Comparison of ENCODE assay signal across 14 mouse cellular contexts in genomic region chr7:125523051-125523450, GRCm38 (mm10). TPM values are rescaled to one million over a fixed set of nuclear protein-coding genes. Genes with fewer than 3 reads are reported as not detected.
A peak's percentile ranks its signal among the peaks of the same experiment; 100 is the strongest.
DNase-seq lines count a peak whose midpoint lies in the region; ATAC-seq lines count a peak whose summit lies in the region.
"Had no signal": no experiment of that assay in that cellular context is flagged by ENCODE, and none has a peak within 500 bp of the region (broad histone marks: within the 10 kb centered on the region; RNA-seq: fewer than 3 reads in every experiment).

No protein-coding gene starts in this region.

- H3K9ac ChIP-seq in hindbrain, embryonic 14.5 days, result no peak overlapping the region
- H3K9ac ChIP-seq: kidney, embryonic 15.5 days had no signal

- 81% methylated on average over 3 of the region's 3 CpGs for WGBS in hindbrain, embryonic 14.5 days

- ATAC-seq in hindbrain, embryonic 14.5 days (ENCODE audit: low FRiP score), result no peak

- no peak overlapping the region for H3K4me3 ChIP-seq in hindbrain, embryonic 14.5 days (replicated peaks; ENCODE audit: low read length)
- H3K4me3 ChIP-seq: kidney, embryonic 15.5 days; myocyte had no signal

- no peak overlapping the region for H3K4me2 ChIP-seq in hindbrain, embryonic 14.5 days (replicated peaks)
- H3K4me2 ChIP-seq: kidney, embryonic 15.5 days; midbrain, embryonic 11.5 days had no signal

- no peaks in the 10 kb centered on the region for H3K27me3 ChIP-seq in hindbrain, embryonic 14.5 days (ENCODE audit: control insufficient read depth, insufficient read depth, low read length)
- H3K27me3 ChIP-seq: kidney, embryonic 15.5 days had no signal

- no peaks in the 10 kb centered on the region for H3K36me3 ChIP-seq in hindbrain, embryonic 14.5 days (replicated peaks; ENCODE audit: control insufficient read depth, insufficient read depth)
- H3K36me3 ChIP-seq: kidney, embryonic 15.5 days had no signal

- no peak overlapping the region for H3K27ac ChIP-seq in hindbrain, embryonic 14.5 days
- H3K27ac ChIP-seq: kidney, embryonic 15.5 days had no signal

- no peaks in the 10 kb centered on the region for H3K9me3 ChIP-seq in hindbrain, embryonic 14.5 days (ENCODE audit: control insufficient read depth, low read length)
- H3K9me3 ChIP-seq: kidney, embryonic 15.5 days had no signal

- intact Hi-C loops in left cerebral cortex, postnatal 36 days (cut with DNase I), result no loop called here

- DNase-seq in adrenal gland, adult (ENCODE audit: inconsistent age in 2 of 2, low spot score in 1 of 2), result peak; percentile 69 to 82
- no peak for DNase-seq in adrenal gland, postnatal 4 days (ENCODE audit: low spot score in 2 of 2)
- DNase-seq in 416B (ENCODE audit: low read depth), result peak; percentile 91
- DNase-seq in adrenal gland, postnatal 25 days, result peak; percentile 35
- DNase-seq in liver, result peak; percentile 83
- DNase-seq in hindbrain, embryonic 14.5 days (ENCODE audit: low spot score), result no peak
- DNase-seq in left cerebral cortex, postnatal 36 days (ENCODE audit: low spot score in 2 of 2), result no peak
- no peak for DNase-seq in right cerebral cortex, postnatal 4 days
- DNase-seq: cerebellum, adult 9-10 months; heart, adult 18-20 months; lung, adult 2 months had no signal

- H3K4me1 ChIP-seq in hindbrain, embryonic 14.5 days (replicated peaks; ENCODE audit: control insufficient read depth, insufficient read depth, low read length), result no peaks in the 10 kb centered on the region
- H3K4me1 ChIP-seq: kidney, embryonic 15.5 days had no signal

RNA-seq across cellular contexts. Expression of gene Il4ra, which starts 28.9 kb away (rescaled TPM):
- 10 to 100 TPM; 84.9 TPM for total RNA-seq in adrenal gland, postnatal 4 days (2021)
- total RNA-seq in adrenal gland, postnatal 25 days (2021), result 100 and 101 TPM in 2 replicates
- polyA plus RNA-seq in hindbrain, embryonic 14.5 days (2014; fragmentation: Nextera tagmentation; extraction: Ambion mirVana), result 3.9 and 4.6 TPM in 2 replicates
- total RNA-seq in left cerebral cortex, postnatal 36 days (2021), result 1 to 10 TPM; 5.7 to 5.9 TPM

RNA-seq across cellular contexts. Expression of gene Nsmce1, which starts 31.7 kb away (rescaled TPM):
- total RNA-seq in adrenal gland, postnatal 4 days (2021), result 10 to 100 TPM; 59.7 to 60.0 TPM
- 44.4 and 58.5 TPM in 2 replicates for total RNA-seq in adrenal gland, postnatal 25 days (2021)
- polyA plus RNA-seq in hindbrain, embryonic 14.5 days (2014; fragmentation: Nextera tagmentation; extraction: Ambion mirVana), result 86.0 and 94.8 TPM in 2 replicates
- 10 to 100 TPM; 13.2 to 15.0 TPM for total RNA-seq in left cerebral cortex, postnatal 36 days (2021)

Comparison
In these comparisons a context has a peak if more than half of its experiments do, and no peak if none do; other contexts are left out.
1. DNase-seq: peak in adrenal gland, adult (2 of 2), 416B (single experiment), adrenal gland, postnatal 25 days (single experiment) and liver (single experiment); none in adrenal gland, postnatal 4 days (0 of 2), hindbrain, embryonic 14.5 days (single experiment), left cerebral cortex, postnatal 36 days (0 of 2) and right cerebral cortex, postnatal 4 days (single experiment).
2. RNA of gene Il4ra, which starts 28.9 kb away (total RNA-seq): 100 to 101 TPM in adrenal gland, postnatal 25 days and 84.9 TPM in adrenal gland, postnatal 4 days; 5.7 to 5.9 TPM in left cerebral cortex, postnatal 36 days; every median in the first group is over 10 times any median in the second.